Mouse (Mus musculus): ENCODE measurements around the gene Rogdi. TPM values are rescaled to one million over a fixed set of nuclear protein-coding genes. Genes with fewer than 3 reads are reported as not detected.

Gene Rogdi
- polyA plus RNA-seq, 1 experiment from 2014 or later = 121 TPM

Other genes with a start within 250 kb of the Rogdi start
- 97.0 and 102 TPM in 2 replicates for gene Cdip1, start 223.3 kb downstream of the Rogdi start, polyA plus RNA-seq (2016; fragmentation: Nextera tagmentation; extraction: Ambion mirVana)
- gene 4930562C15Rik, start 178.1 kb downstream of the Rogdi start, polyA plus RNA-seq (2016; fragmentation: Nextera tagmentation; extraction: Ambion mirVana) = 0.27 and 0.51 TPM in 2 replicates
- gene Ubald1, start 133.2 kb downstream of the Rogdi start, polyA plus RNA-seq (2016; fragmentation: Nextera tagmentation; extraction: Ambion mirVana) = 41.9 and 45.0 TPM in 2 replicates
- gene Mgrn1, start 127.3 kb downstream of the Rogdi start, polyA plus RNA-seq (2016; fragmentation: Nextera tagmentation; extraction: Ambion mirVana) = 92.5 and 93.3 TPM in 2 replicates
- 124 and 125 TPM in 2 replicates for gene Nudt16l1, start 74.8 kb downstream of the Rogdi start, polyA plus RNA-seq (2016; fragmentation: Nextera tagmentation; extraction: Ambion mirVana)
- gene Anks3, start 49.3 kb downstream of the Rogdi start, polyA plus RNA-seq (2016; fragmentation: Nextera tagmentation; extraction: Ambion mirVana) = 60.3 and 66.5 TPM in 2 replicates
- gene Sept12, start 15.7 kb downstream of the Rogdi start, polyA plus RNA-seq (2016; fragmentation: Nextera tagmentation; extraction: Ambion mirVana) = not detected in 2 replicates
- 1.1 TPM in 1 of 2 replicates, not detected in the other for gene Smim22, start 6.3 kb downstream of the Rogdi start, polyA plus RNA-seq (2016; fragmentation: Nextera tagmentation; extraction: Ambion mirVana)
- 217 and 234 TPM in 2 replicates for gene Glyr1, start 36.3 kb upstream of the Rogdi start, polyA plus RNA-seq (2016; fragmentation: Nextera tagmentation; extraction: Ambion mirVana)
- 25.2 and 25.5 TPM in 2 replicates for gene Ubn1, start 36.5 kb upstream of the Rogdi start, polyA plus RNA-seq (2016; fragmentation: Nextera tagmentation; extraction: Ambion mirVana)
- 0.78 and 0.80 TPM in 2 replicates for gene Ppl, start 118.9 kb upstream of the Rogdi start, polyA plus RNA-seq (2016; fragmentation: Nextera tagmentation; extraction: Ambion mirVana)
- gene Sec14l5, start 133.6 kb upstream of the Rogdi start, polyA plus RNA-seq (2016; fragmentation: Nextera tagmentation; extraction: Ambion mirVana) = 1.1 and 1.2 TPM in 2 replicates
- 12.2 and 12.6 TPM in 2 replicates for gene Nagpa, start 190.5 kb upstream of the Rogdi start, polyA plus RNA-seq (2016; fragmentation: Nextera tagmentation; extraction: Ambion mirVana)
- 5.9 and 6.2 TPM in 2 replicates for gene AU021092, start 208.7 kb upstream of the Rogdi start, polyA plus RNA-seq (2016; fragmentation: Nextera tagmentation; extraction: Ambion mirVana)
- 33.4 and 33.7 TPM in 2 replicates for gene Alg1, start 220.1 kb upstream of the Rogdi start, polyA plus RNA-seq (2016; fragmentation: Nextera tagmentation; extraction: Ambion mirVana)
- 7.3 and 9.2 TPM in 2 replicates for gene Eef2kmt, start 242.4 kb upstream of the Rogdi start, polyA plus RNA-seq (2016; fragmentation: Nextera tagmentation; extraction: Ambion mirVana)

Measured in neural tube, embryonic 12.5 days (tissue).